ENCODE assay signal across 19 mouse cellular contexts in the genomic region with DNA sequence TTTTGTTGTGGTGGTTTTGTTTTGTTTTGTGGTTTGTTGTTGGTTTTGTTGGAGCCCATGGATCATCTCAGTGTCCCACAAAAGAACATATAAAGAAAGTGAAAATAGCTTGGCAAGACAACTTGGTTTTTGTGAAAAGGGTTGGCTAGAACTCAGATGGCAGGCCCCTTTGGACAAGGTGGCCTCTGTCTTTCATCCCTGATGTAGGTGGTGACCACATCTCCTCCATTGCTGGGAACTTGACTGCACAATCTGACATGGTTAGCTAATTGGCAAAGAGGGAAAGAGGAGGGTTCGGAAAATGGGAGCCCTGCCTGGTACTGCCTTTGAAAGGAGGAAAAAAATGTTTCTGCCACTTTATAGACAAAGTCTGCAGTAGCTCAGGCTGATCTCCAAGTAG. TPM values are rescaled to one million over a fixed set of nuclear protein-coding genes. Genes with fewer than 3 reads are reported as not detected.
"Had no signal": no experiment of that assay in that cellular context is flagged by ENCODE, and none has a peak within 500 bp of the region (broad histone marks: within the 10 kb centered on the region; RNA-seq: fewer than 3 reads in every experiment).

No protein-coding gene starts in this region.

- DNase-seq: kidney, postnatal 14 days; layer of hippocampus, postnatal 36 days; lung, postnatal 14 days; thymus, adult 2 months; thymus, postnatal 25 days had no signal

- H3K4me2 ChIP-seq: kidney, embryonic 15.5 days; limb, embryonic 15.5 days; liver, embryonic 12.5 days; lung, embryonic 15.5 days; midbrain, embryonic 11.5 days; stomach, embryonic 15.5 days had no signal

- H3K4me1 ChIP-seq: kidney, embryonic 15.5 days; limb, embryonic 15.5 days; liver, embryonic 12.5 days; lung, embryonic 15.5 days; megakaryocyte, embryonic 14.5 days; stomach, embryonic 15.5 days had no signal

- H3K36me3 ChIP-seq: kidney, embryonic 15.5 days; limb, embryonic 15.5 days; liver, embryonic 12.5 days; lung, embryonic 15.5 days; stomach, embryonic 15.5 days had no signal

- H3K9me3 ChIP-seq: kidney, embryonic 15.5 days; limb, embryonic 15.5 days; liver, embryonic 12.5 days; lung, embryonic 15.5 days; megakaryocyte, embryonic 14.5 days; stomach, embryonic 15.5 days had no signal

- H3K27ac ChIP-seq: kidney, embryonic 15.5 days; limb, embryonic 15.5 days; liver, embryonic 12.5 days; lung, embryonic 15.5 days; macrophage; stomach, embryonic 15.5 days had no signal

- ATAC-seq: liver, embryonic 12.5 days; midbrain, embryonic 16.5 days had no signal

- H3K27me3 ChIP-seq: limb, embryonic 15.5 days; liver, embryonic 12.5 days; stomach, embryonic 15.5 days had no signal

- H3K4me3 ChIP-seq: kidney, embryonic 15.5 days; limb, embryonic 15.5 days; liver, embryonic 12.5 days; lung, embryonic 15.5 days; megakaryocyte, embryonic 14.5 days; stomach, embryonic 15.5 days had no signal

- H3K9ac ChIP-seq: kidney, embryonic 15.5 days; limb, embryonic 15.5 days; liver, embryonic 12.5 days; lung, embryonic 15.5 days; stomach, embryonic 15.5 days had no signal

RNA-seq across cellular contexts. Expression of a gene that starts 46.1 kb away (rescaled TPM):
- polyA plus RNA-seq: kidney, adult 2 months; kidney, embryonic 15.5 days; large intestine, adult 2 months; limb, embryonic 11.5 days; liver, embryonic 12.5 days; liver, embryonic 16.5 days; lung, embryonic 15.5 days; macrophage; spleen, adult 2 months; thymus, adult 2 months had no signal
